Mouse (Mus musculus): ENCODE measurements around the gene H2afx.

- no peak for TF ChIP-seq POLR2A (IDR thresholded peaks at IDR 0.05; ENCODE audit: borderline replicate concordance, control insufficient read depth, low read depth, low read length)
- no peak for TF ChIP-seq CTCF (IDR thresholded peaks at IDR 0.05; ENCODE audit: control insufficient read depth, insufficient read depth, low read length)
These were observed 17.8 kb downstream of the H2afx start for GRCm38 (mm10) chr9:44352337-44352736.
